Mouse (Mus musculus) G1E (cell line): ENCODE results near the gene Scnn1a. TPM values are rescaled to one million over a fixed set of nuclear protein-coding genes. Genes with fewer than 3 reads are reported as not detected.

ENCODE experiments used
- ATAC-seq: 2 replicates; pipeline ENCODE4 v1.8.0; 2016; ENCODE audit warnings: mild to moderate bottlenecking; ENCODE audit not compliant: insufficient number of reproducible peaks, poor library complexity, low FRiP score, severe bottlenecking; ENCODE audit errors: extremely low read depth
- DNase-seq: peaks from one replicate; pipeline ENCODE4 v3.0.0; 2012; ENCODE audit warnings: low spot score
- H3K27me3 ChIP-seq: 2 replicates; pipeline ENCODE4 v1.6.1; 2012; ENCODE audit warnings: mild to moderate bottlenecking, low read length, inconsistent platforms; ENCODE audit not compliant: insufficient read depth
- H3K36me3 ChIP-seq: replicated peaks from 2 replicates; pipeline ENCODE3; 2012; ENCODE audit warnings: mild to moderate bottlenecking, inconsistent platforms
- H3K4me1 ChIP-seq: 2 replicates; pipeline ENCODE4 v1.6.1; 2012; ENCODE audit warnings: low read depth, low read length, inconsistent platforms, mixed read lengths; ENCODE audit not compliant: insufficient read depth
- H3K4me3 ChIP-seq: 2 replicates; pipeline ENCODE4 v1.5.1; 2012; ENCODE audit warnings: low read depth, mild to moderate bottlenecking, inconsistent platforms, low read length, moderate library complexity, mixed read lengths
- H3K9me3 ChIP-seq: replicated peaks from 2 replicates; pipeline ENCODE4 v1.6.1; 2012; ENCODE audit warnings: inconsistent platforms
- CTCF ChIP-seq: IDR thresholded peaks from 2 replicates; pipeline ENCODE4 v1.5.1; 2012; ENCODE audit warnings: low read depth, low read length, inconsistent platforms, mixed read lengths
- GATA1 ChIP-seq: IDR thresholded peaks from 2 replicates; pipeline ENCODE4 v1.6.1; 2012; ENCODE audit warnings: borderline replicate concordance, low read length, inconsistent platforms, mixed read lengths
- GATA2 ChIP-seq: IDR thresholded peaks from 2 replicates; pipeline ENCODE4 v1.6.1; 2012; ENCODE audit warnings: low read depth, low read length, inconsistent platforms, borderline replicate concordance
- POLR2AphosphoS5 ChIP-seq: IDR thresholded peaks from 2 replicates; pipeline ENCODE4 v1.6.1; 2012; ENCODE audit warnings: low read depth, low read length, inconsistent platforms; ENCODE audit not compliant: insufficient replicate concordance
- TAL1 ChIP-seq: conservative IDR thresholded peaks from 2 replicates; pipeline ENCODE4 v1.6.1; 2012; ENCODE audit warnings: low read depth, low read length, inconsistent platforms, mixed read lengths
- polyA plus RNA-seq: library from polyadenylated mRNA; stranded (reverse); fragments of >175 nt; gene quantifications from 2 replicates; pipeline ENCODE4 v1.2.3, GENCODE M21; 2012
- total RNA-seq, 2 experiments: library from RNA; stranded (forward) in 1 of 2; stranded (reverse) in 1 of 2; fragments of 200-1000 nt in 1 of 2; fragments of >200 nt in 1 of 2; fragmentation: Nextera tagmentation in 1 of 2; gene quantifications; 2 replicates each; pipeline ENCODE4 v1.2.3; 2014 to 2017

The Scnn1a gene
- total and polyA plus RNA-seq, 3 experiments = 0.16 TPM; not detected in 2

GRCm38 (mm10) chr6:125313546-125314230 lies 6.8 kb upstream of the Scnn1a start, which contains the start of gene Ltbr:
TSS of gene Ltbr (minus strand) at chr6:125313885.
- no peaks in the 10 kb centered on the region for H3K27me3 ChIP-seq
- H3K4me3 ChIP-seq = no peak within 1 kb of the TSS
- H3K9me3 ChIP-seq = peaks cover 21% of the 10 kb centered on the region
- TF ChIP-seq CTCF (no peak), TAL1 (no peak), POLR2AphosphoS5 (no peak), GATA2 (no peak), GATA1 (no peak)
- ATAC-seq (no peak), DNase-seq (no peak)
- no peaks in the 10 kb centered on the region for H3K4me1 ChIP-seq
- H3K36me3 ChIP-seq = no peaks in the 10 kb centered on the region

GRCm38 (mm10) chr6:125314231-125314563 lies 6.3 kb upstream of the Scnn1a start:
- Histone ChIP-seq H3K4me1 (no peaks in the 10 kb centered on the region), H3K4me3 (no peak overlapping the region), H3K36me3 (no peaks in the 10 kb centered on the region), H3K9me3 (peaks cover 25% of the 10 kb centered on the region), H3K27me3 (no peaks in the 10 kb centered on the region)
- TF ChIP-seq GATA2 (no peak), POLR2AphosphoS5 (no peak), CTCF (no peak), GATA1 (no peak), TAL1 (no peak)
- ATAC-seq (no peak), DNase-seq (no peak)

GRCm38 (mm10) chr6:125314746-125315145 lies 5.7 kb upstream of the Scnn1a start:
- no peaks in the 10 kb centered on the region for H3K4me1 ChIP-seq
- no peak overlapping the region for H3K4me3 ChIP-seq
- ATAC-seq = no peak
- peaks cover 27% of the 10 kb centered on the region for H3K9me3 ChIP-seq
- DNase-seq = no peak
- H3K36me3 ChIP-seq = no peaks in the 10 kb centered on the region
- no peak for TF ChIP-seq TAL1
- no peaks in the 10 kb centered on the region for H3K27me3 ChIP-seq

GRCm38 (mm10) chr6:125317077-125317476 lies 3.4 kb upstream of the Scnn1a start:
- ATAC-seq (no peak), DNase-seq (no peak)
- Histone ChIP-seq H3K36me3 (no peaks in the 10 kb centered on the region), H3K4me3 (no peak overlapping the region), H3K4me1 (no peaks in the 10 kb centered on the region), H3K9me3 (peaks cover 37% of the 10 kb centered on the region), H3K27me3 (no peaks in the 10 kb centered on the region; the same call in 1 of the 2 replicates)
- no peak for TF ChIP-seq TAL1
- no peak for TF ChIP-seq GATA1
- TF ChIP-seq GATA2 = no peak
- TF ChIP-seq CTCF = no peak
- no peak for TF ChIP-seq POLR2AphosphoS5

- ATAC-seq = no peak
- H3K27me3 ChIP-seq = no peaks in the 10 kb centered on the region; the same call in 1 of the 2 replicates
- no peak for TF ChIP-seq GATA2
- TF ChIP-seq GATA1 = no peak
- no peak for TF ChIP-seq CTCF
- no peak for TF ChIP-seq POLR2AphosphoS5
- no peak; the same call in 1 of the 2 replicates for TF ChIP-seq TAL1
These were observed 1.2 kb upstream of the Scnn1a start for GRCm38 (mm10) chr6:125318981-125319918.

GRCm38 (mm10) chr6:125319919-125320296 lies 551 bp upstream of the Scnn1a start:
- Histone ChIP-seq H3K9me3 (peaks cover 24% of the 10 kb centered on the region), H3K27me3 (no peaks in the 10 kb centered on the region; the same call in 1 of the 2 replicates), H3K36me3 (no peaks in the 10 kb centered on the region), H3K4me3 (no peak overlapping the region), H3K4me1 (no peaks in the 10 kb centered on the region)
- no peak for DNase-seq
- ATAC-seq = no peak
- TF ChIP-seq TAL1 (no peak), GATA1 (no peak), POLR2AphosphoS5 (no peak), GATA2 (no peak), CTCF (no peak)

More at GRCm38 (mm10) chr6:125318981-125319918, 1.2 kb upstream of the Scnn1a start:
- no peaks in the 10 kb centered on the region for H3K4me1 ChIP-seq
- H3K36me3 ChIP-seq = no peaks in the 10 kb centered on the region
- DNase-seq = no peak
- H3K9me3 ChIP-seq = peaks cover 22% of the 10 kb centered on the region
- no peak overlapping the region for H3K4me3 ChIP-seq
